Mouse (Mus musculus) frontal cortex, postnatal 25 days (tissue): Measurements from ENCODE around the gene Gm29094.
A peak's percentile ranks its signal among the peaks of the same experiment; 100 is the strongest.
"Not testable (repeated sequence)": the region's sequence is repeated elsewhere in the genome, so short reads cannot be mapped to it uniquely, and the experiment has no call there.

Experiments
- DNase-seq, 2 experiments: peaks; one replicate each; pipeline ENCODE4 v3.0.0; 2022; ENCODE audit warnings: low spot score in 2 of 2

The Gm29094 gene

GRCm38 (mm10) chr9:89198969-89199416 lies at the start of gene Gm29094, which contains the start of gene Bcl2a1b:
TSS of gene Gm29094 (plus strand) at chr9:89199379.
TSS of gene Bcl2a1b (plus strand) at chr9:89199209.
- DNase-seq = not testable (repeated sequence)

GRCm38 (mm10) chr9:89172539-89172938 lies 26.6 kb upstream of the Gm29094 start:
- DNase-seq = not testable (repeated sequence)

GRCm38 (mm10) chr9:89178833-89179232 lies 20.3 kb upstream of the Gm29094 start:
- DNase-seq = peak; percentile 68 to 73

- not testable (repeated sequence) for DNase-seq
Observed at GRCm38 (mm10) chr9:89179469-89179868, 19.7 kb upstream of the Gm29094 start.

- DNase-seq = not testable (repeated sequence)
Observed at GRCm38 (mm10) chr9:89187006-89187405, 12.2 kb upstream of the Gm29094 start.

- DNase-seq = not testable (repeated sequence)
Observed at GRCm38 (mm10) chr9:89195483-89195882, 3.7 kb upstream of the Gm29094 start.

GRCm38 (mm10) chr9:89197509-89197908 lies 1.7 kb upstream of the Gm29094 start:
- not testable (repeated sequence) for DNase-seq

- DNase-seq = not testable (repeated sequence)
Observed at GRCm38 (mm10) chr9:89198349-89198748, 830 bp upstream of the Gm29094 start.

- not testable (repeated sequence) for DNase-seq
Observed at GRCm38 (mm10) chr9:89202256-89202655, 3.1 kb downstream of the Gm29094 start.

- DNase-seq = not testable (repeated sequence)
Observed at GRCm38 (mm10) chr9:89208939-89209338, 9.8 kb downstream of the Gm29094 start.

GRCm38 (mm10) chr9:89210353-89211064 lies 11.3 kb downstream of the Gm29094 start, which contains the start of gene Mthfs:
TSS of gene Mthfs (plus strand) at chr9:89210676.
- not testable (repeated sequence) for DNase-seq

GRCm38 (mm10) chr9:89211065-89211858 lies 12.1 kb downstream of the Gm29094 start:
- DNase-seq = peak; percentile 88 to 92

- not testable (repeated sequence) for DNase-seq
Observed at GRCm38 (mm10) chr9:89212428-89212827, 13.2 kb downstream of the Gm29094 start.

GRCm38 (mm10) chr9:89218174-89218573 lies 19.0 kb downstream of the Gm29094 start:
- not testable (repeated sequence) for DNase-seq

GRCm38 (mm10) chr9:89219668-89220067 lies 20.5 kb downstream of the Gm29094 start:
- not testable (repeated sequence) for DNase-seq

GRCm38 (mm10) chr9:89220704-89221287 lies 21.6 kb downstream of the Gm29094 start:
- DNase-seq = not testable (repeated sequence)

- DNase-seq = peak in 1 of 2 experiments; percentile 35
Observed at GRCm38 (mm10) chr9:89226071-89226470, 26.9 kb downstream of the Gm29094 start.

GRCm38 (mm10) chr9:89228122-89228521 lies 28.9 kb downstream of the Gm29094 start:
- DNase-seq = no peak

- DNase-seq = peak; percentile 46 to 50
Observed at GRCm38 (mm10) chr9:89230897-89231497, 31.8 kb downstream of the Gm29094 start.

- DNase-seq = not testable (repeated sequence)
Observed at GRCm38 (mm10) chr9:89237131-89237530, 38.0 kb downstream of the Gm29094 start.

GRCm38 (mm10) chr9:89238976-89239505 lies 39.9 kb downstream of the Gm29094 start:
- not testable (repeated sequence) for DNase-seq
